Mouse (Mus musculus): ENCODE results near the gene Acmsd. TPM values are rescaled to one million over a fixed set of nuclear protein-coding genes. Genes with fewer than 3 reads are reported as not detected.

The Acmsd gene
- 0.18 and 0.45 TPM in 2 replicates for polyA plus RNA-seq (2014; fragmentation: Nextera tagmentation; extraction: Ambion mirVana)

DNA sequence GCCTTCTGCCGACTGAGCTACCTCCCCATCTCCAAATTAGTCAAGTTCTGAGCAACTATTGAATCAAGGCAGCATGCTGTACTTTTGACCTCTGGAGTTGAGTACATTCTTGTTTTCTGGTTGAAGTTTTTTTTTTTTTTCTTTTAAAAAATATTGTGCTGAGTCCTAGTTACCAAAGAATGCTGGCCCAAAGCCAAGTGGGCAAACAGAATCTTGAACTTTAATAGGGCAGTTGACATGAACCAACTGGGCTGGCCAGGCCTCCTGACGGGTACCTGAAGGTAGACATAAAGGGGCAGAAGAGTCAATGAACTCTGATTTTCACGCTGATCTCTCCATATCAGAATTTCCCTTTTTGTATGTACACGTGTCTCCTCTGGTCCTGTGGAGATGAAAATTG, at the start of gene Acmsd:
Acmsd (plus strand) TSS at position 318 of the 400 bp plus-strand sequence.
- TF ChIP-seq CTCF (IDR thresholded peaks at IDR 0.05; ENCODE audit: low read depth), result no peak
- 82% methylated on average over 4 of the region's 4 CpGs for WGBS
- DNase-seq, result no peak
- Histone ChIP-seq H3K27me3 (ENCODE audit: insufficient read depth, low read length) (no peaks in the 10 kb centered on the region), H3K9me3 (ENCODE audit: low read depth, low read length) (0 out of 2 replicates have a peak, but pooled peaks cover 6% of the 10 kb centered on the region), H3K4me2 (no peak within 1 kb of the TSS), H3K36me3 (ENCODE audit: insufficient read depth) (no peaks in the 10 kb centered on the region), H3K4me1 (ENCODE audit: insufficient read depth) (no peaks in the 10 kb centered on the region), H3K9ac (no peak within 1 kb of the TSS), H3K4me3 (ENCODE audit: low read depth, low read length) (no peak within 1 kb of the TSS), H3K27ac (ENCODE audit: low read depth) (no peak within 1 kb of the TSS)
- no peak for ATAC-seq (ENCODE audit: insufficient read depth)

DNA sequence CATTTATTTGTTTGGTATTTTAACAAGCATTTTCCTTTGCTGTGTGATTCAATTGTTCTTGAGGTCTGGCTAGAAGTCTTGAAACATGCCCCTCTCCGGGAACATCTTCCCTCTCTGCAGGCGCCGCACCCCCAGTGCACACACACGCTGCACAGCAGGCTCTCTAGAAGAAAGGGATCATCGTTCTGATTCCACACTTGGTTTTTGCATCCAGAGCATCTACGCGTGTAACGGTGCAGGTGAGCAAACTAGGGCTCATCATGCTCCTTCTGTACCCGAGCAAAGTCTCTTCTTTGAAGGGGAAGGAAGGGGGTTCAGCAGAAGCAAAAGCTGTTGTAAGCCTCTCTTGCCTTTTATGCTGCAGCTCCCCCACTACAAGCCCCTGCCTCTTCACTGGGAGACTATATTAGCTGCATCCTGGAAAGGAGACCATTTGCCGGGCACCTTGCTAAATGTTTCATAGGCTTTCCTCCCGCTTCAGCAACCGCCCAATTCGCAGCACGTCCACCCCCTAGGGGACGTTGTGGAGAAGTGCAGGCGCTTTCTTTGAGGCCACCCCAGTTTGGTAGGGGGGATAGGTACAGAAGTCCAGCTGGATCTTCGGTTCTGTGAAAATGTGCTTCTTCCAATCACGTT, 49.6 kb upstream of the Acmsd start, which contains the start of gene Tmem163:
Tmem163 (minus strand) TSS at position 51 of the 636 bp plus-strand sequence.
- Histone ChIP-seq H3K9me3 (ENCODE audit: low read depth, low read length) (no peaks in the 10 kb centered on the region), H3K4me3 (ENCODE audit: low read depth, low read length) (no peak within 1 kb of the TSS), H3K9ac (no peak within 1 kb of the TSS), H3K4me2 (peak within 1 kb of the TSS; percentile 96; the same call in 1 of the 2 replicates), H3K4me1 (ENCODE audit: insufficient read depth) (no peaks in the 10 kb centered on the region), H3K36me3 (ENCODE audit: insufficient read depth) (no peaks in the 10 kb centered on the region), H3K27ac (ENCODE audit: low read depth) (no peak within 1 kb of the TSS), H3K27me3 (ENCODE audit: insufficient read depth, low read length) (peaks cover 52% of the 10 kb centered on the region)
- DNase-seq (peak; percentile 76), ATAC-seq (ENCODE audit: insufficient read depth) (no peak)
- TF ChIP-seq CTCF (IDR thresholded peaks at IDR 0.05; ENCODE audit: low read depth), result peak; percentile 85
- 19% methylated on average over 18 of the region's 18 CpGs for WGBS

DNA sequence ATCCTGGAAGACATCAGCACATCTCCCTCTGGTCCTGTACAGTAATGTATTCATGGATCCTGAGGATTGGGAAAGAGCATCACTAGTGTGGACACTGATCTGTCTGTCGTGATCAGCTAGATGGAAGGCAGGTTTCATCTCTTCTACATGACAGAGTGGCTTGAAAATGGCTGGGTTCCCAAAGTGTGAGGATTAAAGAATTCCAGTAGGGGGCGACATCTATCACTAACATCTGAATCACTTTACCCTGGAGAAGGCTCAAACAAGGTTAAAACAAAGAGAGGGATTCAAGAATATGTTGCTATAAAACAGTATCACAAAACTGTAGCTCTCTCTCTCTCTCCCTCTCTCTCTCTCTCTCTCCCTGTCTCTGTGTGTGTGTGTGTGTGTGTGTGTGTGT, 32.7 kb upstream of the Acmsd start:
- DNase-seq (peak; percentile 69), ATAC-seq (ENCODE audit: insufficient read depth) (no peak; the same call in 1 of the 2 replicates)
- 20% methylated on average over 2 of the region's 2 CpGs for WGBS
- Histone ChIP-seq H3K9me3 (ENCODE audit: low read depth, low read length) (no peaks in the 10 kb centered on the region), H3K36me3 (ENCODE audit: insufficient read depth) (no peaks in the 10 kb centered on the region), H3K9ac (no peak overlapping the region), H3K4me3 (ENCODE audit: low read depth, low read length) (no peak overlapping the region), H3K4me1 (ENCODE audit: insufficient read depth) (no peaks in the 10 kb centered on the region), H3K27ac (ENCODE audit: low read depth) (no peak overlapping the region), H3K4me2 (no peak overlapping the region), H3K27me3 (ENCODE audit: insufficient read depth, low read length) (no peaks in the 10 kb centered on the region)
- peak; percentile 54 for TF ChIP-seq CTCF (IDR thresholded peaks at IDR 0.05; ENCODE audit: low read depth)

DNA sequence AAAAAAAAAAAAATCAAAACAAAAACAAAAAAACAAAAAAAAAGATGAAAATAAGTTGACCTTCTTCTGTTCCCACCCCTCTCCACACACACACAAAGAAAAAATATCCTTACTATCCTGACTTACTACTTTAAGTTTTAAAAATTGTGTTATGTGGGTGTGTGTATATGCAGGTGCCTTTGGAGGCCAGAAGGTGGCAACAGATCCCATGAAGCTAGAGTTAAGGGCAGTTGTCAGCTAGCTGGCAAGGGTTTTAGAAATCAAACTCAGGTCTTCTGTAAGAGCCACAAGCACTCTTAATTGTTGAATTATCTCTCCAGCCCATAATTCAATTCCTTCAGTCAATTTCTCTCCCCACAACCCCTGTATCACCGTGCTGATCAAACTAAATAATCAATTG, 27.0 kb upstream of the Acmsd start:
- Histone ChIP-seq H3K36me3 (ENCODE audit: insufficient read depth) (no peaks in the 10 kb centered on the region), H3K4me3 (ENCODE audit: low read depth, low read length) (no peak overlapping the region), H3K9me3 (ENCODE audit: low read depth, low read length) (no peaks in the 10 kb centered on the region), H3K27me3 (ENCODE audit: insufficient read depth, low read length) (no peaks in the 10 kb centered on the region), H3K27ac (ENCODE audit: low read depth) (no peak overlapping the region), H3K9ac (no peak overlapping the region), H3K4me1 (ENCODE audit: insufficient read depth) (no peaks in the 10 kb centered on the region), H3K4me2 (no peak overlapping the region)
- peak; percentile 51 for TF ChIP-seq CTCF (IDR thresholded peaks at IDR 0.05; ENCODE audit: low read depth)
- ATAC-seq (ENCODE audit: insufficient read depth) (no peak), DNase-seq (peak; percentile 35)
- 78% methylated on average over 1 of the region's 1 CpGs for WGBS

DNA sequence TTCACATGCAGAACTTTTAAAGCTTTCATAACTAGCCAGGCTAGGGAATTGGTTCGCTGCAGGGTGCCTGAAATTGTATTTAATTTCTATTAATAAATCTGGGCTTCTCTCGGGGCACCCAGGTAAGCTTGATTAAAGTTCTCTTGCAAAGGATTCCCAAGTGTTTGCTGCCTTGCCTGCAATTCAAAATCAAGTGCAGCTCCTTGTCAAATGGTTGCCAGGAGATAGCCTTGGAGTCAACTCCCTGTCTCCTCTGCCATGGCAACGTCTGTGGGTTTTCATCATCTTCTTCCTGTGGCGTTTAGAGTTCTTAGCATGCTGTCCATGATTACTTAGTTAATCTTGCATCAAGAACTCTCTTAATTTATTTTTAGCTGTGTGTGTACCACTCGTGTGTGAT, 22.9 kb upstream of the Acmsd start:
- H3K36me3 ChIP-seq (ENCODE audit: insufficient read depth), result no peaks in the 10 kb centered on the region
- H3K4me2 ChIP-seq, result no peak overlapping the region
- no peak for DNase-seq
- no peaks in the 10 kb centered on the region for H3K27me3 ChIP-seq (ENCODE audit: insufficient read depth, low read length)
- no peak overlapping the region for H3K4me3 ChIP-seq (ENCODE audit: low read depth, low read length)
- H3K9me3 ChIP-seq (ENCODE audit: low read depth, low read length), result no peaks in the 10 kb centered on the region
- H3K4me1 ChIP-seq (ENCODE audit: insufficient read depth), result no peaks in the 10 kb centered on the region
- WGBS, result 63% methylated on average over 5 of the region's 5 CpGs
- no peak for TF ChIP-seq CTCF (IDR thresholded peaks at IDR 0.05; ENCODE audit: low read depth)
- no peak overlapping the region for H3K27ac ChIP-seq (ENCODE audit: low read depth)
- ATAC-seq (ENCODE audit: insufficient read depth), result no peak
- no peak overlapping the region for H3K9ac ChIP-seq

DNA sequence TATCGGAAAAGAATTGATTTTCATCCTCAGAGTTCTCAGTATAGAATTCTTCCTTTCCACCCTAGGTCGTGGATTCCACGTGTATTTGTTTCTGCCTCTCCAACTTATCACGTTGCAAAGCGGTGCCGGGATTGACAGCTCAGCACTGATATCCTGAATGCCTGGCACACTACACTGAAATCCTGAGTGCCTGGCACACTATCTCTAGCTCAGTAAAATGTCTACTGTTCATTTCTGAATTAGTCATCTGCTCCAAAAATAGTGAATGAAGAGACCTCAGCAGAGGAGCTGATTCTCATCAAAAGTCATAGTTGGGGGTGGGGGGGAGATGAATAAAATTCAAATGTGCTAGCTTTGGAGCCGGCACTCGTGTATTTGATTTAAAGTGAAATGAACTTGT, 12.8 kb upstream of the Acmsd start:
- DNase-seq (no peak), ATAC-seq (ENCODE audit: insufficient read depth) (no peak)
- TF ChIP-seq CTCF (IDR thresholded peaks at IDR 0.05; ENCODE audit: low read depth), result no peak
- Histone ChIP-seq H3K4me3 (ENCODE audit: low read depth, low read length) (no peak overlapping the region), H3K27ac (ENCODE audit: low read depth) (no peak overlapping the region), H3K4me2 (no peak overlapping the region), H3K4me1 (ENCODE audit: insufficient read depth) (no peaks in the 10 kb centered on the region), H3K36me3 (ENCODE audit: insufficient read depth) (no peaks in the 10 kb centered on the region), H3K9ac (no peak overlapping the region), H3K27me3 (ENCODE audit: insufficient read depth, low read length) (no peaks in the 10 kb centered on the region), H3K9me3 (ENCODE audit: low read depth, low read length) (no peaks in the 10 kb centered on the region)
- WGBS, result 74% methylated on average over 8 of the region's 8 CpGs

DNA sequence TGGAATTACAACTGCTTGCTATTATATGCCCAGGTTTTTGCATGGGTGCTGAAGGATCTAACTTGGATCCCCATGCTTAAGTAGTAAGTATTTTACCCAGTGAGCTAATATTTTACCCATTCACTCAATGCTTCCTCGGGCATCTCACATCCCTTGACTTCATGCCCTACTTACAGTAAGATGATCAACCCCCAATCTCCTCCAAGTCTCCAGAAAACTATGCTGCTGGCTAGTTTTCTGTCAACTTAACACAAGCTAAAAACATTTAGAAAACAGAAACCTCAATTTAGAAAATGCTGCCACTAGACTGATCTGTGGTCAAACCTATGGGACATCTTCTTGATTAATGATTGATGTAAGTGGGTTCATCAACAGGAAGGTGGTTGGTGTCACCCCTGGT, 10.9 kb upstream of the Acmsd start:
- Histone ChIP-seq H3K27me3 (ENCODE audit: insufficient read depth, low read length) (no peaks in the 10 kb centered on the region), H3K36me3 (ENCODE audit: insufficient read depth) (no peaks in the 10 kb centered on the region), H3K9ac (no peak overlapping the region), H3K9me3 (ENCODE audit: low read depth, low read length) (no peaks in the 10 kb centered on the region), H3K4me3 (ENCODE audit: low read depth, low read length) (no peak overlapping the region), H3K4me1 (ENCODE audit: insufficient read depth) (no peaks in the 10 kb centered on the region), H3K4me2 (no peak overlapping the region), H3K27ac (ENCODE audit: low read depth) (no peak overlapping the region)
- no peak for TF ChIP-seq CTCF (IDR thresholded peaks at IDR 0.05; ENCODE audit: low read depth)
- 86% methylated on average over 1 of the region's 1 CpGs for WGBS
- DNase-seq (no peak), ATAC-seq (ENCODE audit: insufficient read depth) (no peak)
